Comparison of ENCODE assay signal across 11 mouse cellular contexts in the genomic region with DNA sequence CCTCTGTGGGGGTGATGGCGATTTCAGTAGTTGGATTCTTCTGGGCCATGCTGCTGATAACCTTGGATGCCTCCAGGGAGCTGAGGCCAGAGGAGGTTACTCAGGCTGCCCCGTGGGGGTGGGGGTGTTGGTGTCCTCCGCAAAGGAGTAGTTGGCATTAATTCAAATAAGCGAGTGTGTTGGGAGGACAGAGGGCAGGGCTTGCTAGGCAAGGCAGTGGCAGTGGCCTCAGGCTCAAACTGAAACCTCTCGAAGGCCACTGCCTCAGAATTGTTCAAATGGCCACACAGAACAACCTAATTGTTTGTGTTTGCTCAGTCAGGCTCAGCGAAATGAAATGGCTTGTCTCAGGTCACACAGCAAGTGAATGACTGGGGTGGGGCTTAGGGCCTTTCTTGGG.
A peak's percentile ranks its signal among the peaks of the same experiment; 100 is the strongest.
DNase-seq lines count a peak whose midpoint lies in the region; ATAC-seq and TF ChIP-seq lines count a peak whose summit lies in the region.
"Had no signal": no experiment of that assay in that cellular context is flagged by ENCODE, and none has a peak within 500 bp of the region (broad histone marks: within the 10 kb centered on the region; RNA-seq: fewer than 3 reads in every experiment).

No protein-coding gene starts in this region.

- H3K9me3 ChIP-seq in kidney, postnatal 0 days (replicated peaks; ENCODE audit: low read length), result no peaks in the 10 kb centered on the region

- no peak overlapping the region for H3K9ac ChIP-seq in kidney, postnatal 0 days (ENCODE audit: low read depth, low read length)

- peak; percentile 12 for DNase-seq in thymus, postnatal 4 days
- DNase-seq in thymus, postnatal 25 days, result no peak
- peak; percentile 44 for DNase-seq in embryo, embryonic 9.5 days (ENCODE audit: extremely low spot score)
- peak; percentile 36 for DNase-seq in kidney, postnatal 0 days (ENCODE audit: low spot score)
- no peak for DNase-seq in cerebellum, adult 8-10 months
- no peak for DNase-seq in spleen, postnatal 10 days (ENCODE audit: low spot score in 2 of 2)
- DNase-seq in cerebellum, adult 2 months, result no peak
- DNase-seq in urinary bladder, postnatal 10 days (ENCODE audit: low spot score), result no peak
- DNase-seq: cerebellum, adult 18-20 months; right cerebral cortex, postnatal 4 days had no signal

- WGBS in kidney, postnatal 0 days, result 17% methylated on average over 6 of the region's 6 CpGs
- WGBS in cerebellum, adult 2 months, result 33% methylated on average over 6 of the region's 6 CpGs

- no peaks in the 10 kb centered on the region for H3K27me3 ChIP-seq in kidney, postnatal 0 days (ENCODE audit: insufficient read depth, low read length)
- no peaks in the 10 kb centered on the region for H3K27me3 ChIP-seq in cerebellum, adult 2 months (ENCODE audit: control insufficient read depth, insufficient read depth, low read length)

- no peak for TF ChIP-seq POLR2A in cerebellum, adult 2 months (IDR thresholded peaks at IDR 0.05; ENCODE audit: borderline replicate concordance, insufficient read depth, low read length)

- H3K4me1 ChIP-seq in kidney, postnatal 0 days (replicated peaks; ENCODE audit: insufficient read depth, low read length), result peaks cover 12% of the 10 kb centered on the region; the same call in 1 of the 2 replicates
- no peaks in the 10 kb centered on the region; the same call in 1 of the 2 replicates for H3K4me1 ChIP-seq in cerebellum, adult 2 months (ENCODE audit: control insufficient read depth, insufficient read depth, low read length)

- H3K4me2 ChIP-seq in kidney, postnatal 0 days (ENCODE audit: low read length), result no peak overlapping the region

- no peaks in the 10 kb centered on the region for H3K36me3 ChIP-seq in kidney, postnatal 0 days (ENCODE audit: insufficient read depth, low read length)

- no peak overlapping the region for H3K4me3 ChIP-seq in kidney, postnatal 0 days (replicated peaks; ENCODE audit: low read depth, low read length)
- no peak overlapping the region for H3K4me3 ChIP-seq in cerebellum, adult 2 months (replicated peaks; ENCODE audit: insufficient read depth, low read depth, low read length)

- peak; percentile 59 for ATAC-seq in kidney, postnatal 0 days (replicated peaks; ENCODE audit: low FRiP score, low read depth)
- ATAC-seq: midbrain, embryonic 16.5 days had no signal

- H3K27ac ChIP-seq in kidney, postnatal 0 days, result peak overlapping the region; percentile 43; the same call in 1 of the 2 replicates
- no peak overlapping the region for H3K27ac ChIP-seq in cerebellum, adult 2 months (ENCODE audit: insufficient read depth, low read length)

- no peak for TF ChIP-seq CTCF in kidney, postnatal 0 days (IDR thresholded peaks at IDR 0.05; ENCODE audit: low read depth)
- TF ChIP-seq CTCF in cerebellum, adult 2 months (IDR thresholded peaks at IDR 0.05; ENCODE audit: borderline replicate concordance, insufficient read depth, low read depth, low read length), result no peak

Comparison
In these comparisons a context has a peak if more than half of its experiments do, and no peak if none do; other contexts are left out.
1. DNase-seq: peak in thymus, postnatal 4 days (single experiment), embryo, embryonic 9.5 days (single experiment) and kidney, postnatal 0 days (single experiment); none in thymus, postnatal 25 days (single experiment), cerebellum, adult 8-10 months (single experiment), spleen, postnatal 10 days (0 of 2), cerebellum, adult 2 months (0 of 2) and urinary bladder, postnatal 10 days (single experiment).